Mouse (Mus musculus): ENCODE results near the gene Gm45233. TPM values are rescaled to one million over a fixed set of nuclear protein-coding genes. Genes with fewer than 3 reads are reported as not detected.
A peak's percentile ranks its signal among the peaks of the same experiment; 100 is the strongest.

Gene Gm45233
- polyA plus RNA-seq, 1 experiment from 2014 or later, result 0.50 TPM

DNA sequence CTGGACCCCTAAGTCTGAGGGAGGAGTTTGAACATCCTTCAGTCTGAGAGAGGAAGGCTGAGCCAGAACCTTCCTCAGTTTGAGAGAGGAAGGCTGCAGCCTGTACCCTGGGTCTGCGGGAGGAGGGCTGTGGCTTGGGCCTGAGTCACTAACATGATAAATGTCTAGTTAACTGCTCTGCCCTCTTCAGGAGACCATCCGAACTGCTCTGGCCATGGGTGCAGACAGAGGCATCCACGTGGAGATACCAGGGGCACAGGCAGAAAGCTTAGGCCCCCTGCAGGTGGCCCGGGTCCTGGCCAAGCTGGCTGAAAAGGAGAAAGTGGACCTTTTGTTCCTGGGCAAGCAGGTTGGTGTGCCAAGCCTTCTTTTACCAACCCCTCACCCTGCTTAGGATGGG is 8.7 kb downstream of the Gm45233 start:
- no peak for ATAC-seq (ENCODE audit: low FRiP score)
- H3K36me3 ChIP-seq, result peaks cover 46% of the 10 kb centered on the region

DNA sequence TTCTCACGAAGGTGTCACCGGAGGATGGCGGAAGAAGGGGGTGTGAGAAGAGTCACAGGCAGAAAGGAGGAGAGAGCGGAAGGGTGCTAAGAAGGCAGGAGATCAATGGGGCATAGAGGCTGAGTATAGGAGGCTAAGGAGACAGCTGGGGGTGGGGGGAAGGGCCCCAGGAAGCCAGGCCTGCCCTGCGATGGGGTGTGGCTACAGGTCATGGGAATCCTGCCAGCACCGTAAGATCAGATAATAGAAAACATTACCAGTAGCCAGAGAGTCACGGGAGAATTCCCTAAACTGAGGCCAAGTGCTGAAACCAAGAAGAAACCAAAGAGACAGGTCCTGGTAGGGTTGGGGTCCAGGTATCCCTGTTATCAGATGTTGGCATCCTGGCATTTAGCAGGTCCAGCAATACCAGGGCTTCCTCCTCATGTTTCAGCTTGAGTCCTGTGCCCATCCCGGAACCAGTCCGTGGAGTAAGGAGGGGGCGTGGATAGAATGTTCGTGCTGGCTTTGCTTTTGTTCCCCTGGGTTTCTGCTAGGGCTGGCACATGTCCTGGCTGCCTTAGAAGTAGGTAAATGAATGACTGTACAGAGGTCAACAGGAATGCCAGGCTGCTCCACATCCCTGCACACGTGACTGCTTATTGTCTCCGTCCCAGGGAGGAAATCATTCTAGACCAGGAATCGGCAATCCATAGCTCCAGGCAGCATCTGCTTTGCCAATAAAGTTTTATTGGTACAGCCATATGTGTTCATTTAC is 9.8 kb downstream of the Gm45233 start:
- Histone ChIP-seq H3K4me3 (no peak overlapping the region), H3K4me2 (replicated peaks) (no peak overlapping the region), H3K4me1 (no peaks in the 10 kb centered on the region), H3K9ac (no peak overlapping the region), H3K27ac (no peak overlapping the region), H3K36me3 (peaks cover 49% of the 10 kb centered on the region), H3K9me3 (replicated peaks) (no peaks in the 10 kb centered on the region), H3K27me3 (no peaks in the 10 kb centered on the region)
- WGBS, result 89% methylated on average over 14 of the region's 14 CpGs
- no peak for ATAC-seq (ENCODE audit: low FRiP score)

More for the DNA sequence above, 8.7 kb downstream of the Gm45233 start:
- no peaks in the 10 kb centered on the region for H3K4me1 ChIP-seq
- 39% methylated on average over 4 of the region's 4 CpGs for WGBS
- H3K4me2 ChIP-seq (replicated peaks), result no peak overlapping the region
- no peak overlapping the region for H3K9ac ChIP-seq
- no peaks in the 10 kb centered on the region for H3K27me3 ChIP-seq
- H3K4me3 ChIP-seq, result no peak overlapping the region
- H3K9me3 ChIP-seq (replicated peaks), result no peaks in the 10 kb centered on the region
- no peak overlapping the region for H3K27ac ChIP-seq

DNA sequence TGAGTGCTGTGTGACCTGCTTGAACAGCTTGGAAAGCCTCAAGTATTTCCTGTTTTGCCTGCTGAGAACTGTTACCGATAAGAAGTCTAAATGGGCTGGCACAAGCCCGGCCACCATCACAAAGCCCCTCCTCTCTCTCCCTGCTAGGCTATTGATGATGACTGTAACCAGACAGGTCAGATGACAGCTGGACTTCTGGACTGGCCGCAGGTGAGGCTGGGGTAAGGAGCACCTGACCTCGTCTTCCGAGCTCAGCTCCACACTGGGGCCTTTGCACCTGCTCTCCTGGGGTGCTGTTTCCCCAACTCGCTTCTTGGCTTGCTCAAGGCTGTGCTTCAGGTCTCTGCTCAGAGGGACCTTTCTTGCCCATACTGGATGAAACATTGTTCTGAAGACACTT is 10.4 kb downstream of the Gm45233 start:
- H3K9ac ChIP-seq, result no peak overlapping the region
- H3K4me2 ChIP-seq (replicated peaks), result no peak overlapping the region
- ATAC-seq (ENCODE audit: low FRiP score), result no peak
- H3K27me3 ChIP-seq, result no peaks in the 10 kb centered on the region
- peaks cover 49% of the 10 kb centered on the region for H3K36me3 ChIP-seq
- no peak overlapping the region for H3K27ac ChIP-seq
- 90% methylated on average over 6 of the region's 6 CpGs for WGBS
- no peaks in the 10 kb centered on the region for H3K9me3 ChIP-seq (replicated peaks)
- H3K4me1 ChIP-seq, result no peaks in the 10 kb centered on the region
- H3K4me3 ChIP-seq, result no peak overlapping the region

DNA sequence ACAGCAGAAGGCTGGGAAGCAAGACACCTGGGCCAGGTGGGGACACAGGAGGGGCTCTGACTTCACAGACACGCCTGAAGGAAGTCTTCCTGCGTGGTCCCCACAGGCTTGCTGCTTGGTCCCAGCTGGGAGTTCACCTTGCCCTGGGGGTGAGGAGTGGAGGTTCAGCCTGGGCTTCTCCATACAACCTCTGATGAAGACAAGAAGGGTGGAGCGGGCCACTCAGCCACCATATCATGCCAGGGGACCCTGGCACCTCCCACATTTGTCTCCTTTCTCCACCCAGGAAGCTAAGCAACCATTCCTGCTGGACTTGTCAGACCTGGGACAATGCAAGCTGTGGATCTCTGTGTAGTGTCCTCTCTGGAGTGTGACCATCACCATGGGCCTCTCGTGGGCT is 18.9 kb downstream of the Gm45233 start, which contains the start of gene Vsig10l:
Gene Vsig10l (plus strand): TSS at position 301 of the 400 bp plus-strand sequence.
- no peak within 1 kb of the TSS for H3K4me2 ChIP-seq (replicated peaks)
- H3K36me3 ChIP-seq, result peaks cover under 1% of the 10 kb centered on the region; the same call in 1 of the 2 replicates
- 62% methylated on average over 4 of the region's 4 CpGs for WGBS
- no peak for ATAC-seq (ENCODE audit: low FRiP score)
- H3K27me3 ChIP-seq, result peaks cover 33% of the 10 kb centered on the region
- H3K27ac ChIP-seq, result no peak within 1 kb of the TSS
- no peak within 1 kb of the TSS for H3K4me3 ChIP-seq
- no peaks in the 10 kb centered on the region for H3K9me3 ChIP-seq (replicated peaks)
- peaks cover 8% of the 10 kb centered on the region for H3K4me1 ChIP-seq
- no peak within 1 kb of the TSS for H3K9ac ChIP-seq

DNA sequence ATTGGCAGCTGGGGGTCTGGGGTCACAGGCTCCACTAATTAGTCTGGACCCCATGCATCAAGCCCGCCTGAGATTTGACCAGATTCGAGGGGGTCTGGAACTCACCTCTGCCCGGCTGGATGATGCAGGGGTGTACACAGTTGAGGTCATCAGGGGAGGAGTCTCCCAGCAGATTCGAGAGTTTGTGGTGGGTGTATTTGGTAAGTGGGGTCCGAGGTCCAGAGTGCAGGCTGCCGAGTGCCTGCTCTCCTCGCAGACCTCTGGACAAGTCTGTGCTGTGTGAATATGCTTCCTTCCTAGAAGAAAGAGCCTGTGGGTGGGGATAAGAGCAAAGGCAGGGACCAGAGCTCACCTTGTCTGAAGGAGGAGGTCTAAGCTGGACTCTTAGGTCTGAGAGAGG is 20.0 kb downstream of the Gm45233 start:
- peaks cover 8% of the 10 kb centered on the region for H3K4me1 ChIP-seq
- no peak overlapping the region for H3K4me2 ChIP-seq (replicated peaks)
- no peak overlapping the region for H3K27ac ChIP-seq
- H3K27me3 ChIP-seq, result peaks cover 33% of the 10 kb centered on the region
- 84% methylated on average over 7 of the region's 7 CpGs for WGBS
- no peak overlapping the region for H3K4me3 ChIP-seq
- no peak for ATAC-seq (ENCODE audit: low FRiP score)
- no peaks in the 10 kb centered on the region for H3K9me3 ChIP-seq (replicated peaks)
- H3K36me3 ChIP-seq, result no peaks in the 10 kb centered on the region
- no peak overlapping the region for H3K9ac ChIP-seq

DNA sequence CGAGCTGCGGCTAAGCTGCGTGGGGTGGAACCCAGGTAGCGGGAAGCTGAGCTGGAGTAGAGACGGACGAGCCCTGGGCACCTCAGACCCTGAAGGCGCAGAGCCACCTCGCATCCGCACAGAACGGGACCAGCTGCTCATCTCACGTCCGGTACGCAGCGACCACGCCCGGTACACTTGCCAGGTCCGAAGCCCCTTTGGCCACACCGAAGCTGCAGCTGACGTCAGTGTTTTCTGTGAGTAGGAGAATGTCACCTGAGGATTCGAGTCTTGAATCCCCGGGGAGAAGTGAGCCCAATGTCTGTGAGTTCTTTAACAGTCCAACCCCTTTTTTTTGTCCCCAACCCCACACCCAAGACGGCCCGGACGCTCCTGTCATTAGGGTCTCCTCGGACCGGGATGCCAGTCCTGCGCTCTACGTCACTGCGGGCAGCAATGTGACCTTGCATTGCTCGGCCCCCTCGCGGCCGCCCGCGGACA is 21.0 kb downstream of the Gm45233 start:
- Histone ChIP-seq H3K27ac (no peak overlapping the region), H3K36me3 (no peaks in the 10 kb centered on the region), H3K9me3 (replicated peaks) (no peaks in the 10 kb centered on the region), H3K4me1 (peaks cover 8% of the 10 kb centered on the region), H3K27me3 (peaks cover 33% of the 10 kb centered on the region), H3K4me2 (replicated peaks) (peak overlapping the region; percentile 86), H3K4me3 (peak overlapping the region; percentile 44), H3K9ac (0 out of 2 replicates have a peak overlapping the region, but pooled peaks have one; percentile 44)
- peak; percentile 75 for ATAC-seq (ENCODE audit: low FRiP score)
- WGBS, result 9% methylated on average over 35 of the region's 35 CpGs

DNA sequence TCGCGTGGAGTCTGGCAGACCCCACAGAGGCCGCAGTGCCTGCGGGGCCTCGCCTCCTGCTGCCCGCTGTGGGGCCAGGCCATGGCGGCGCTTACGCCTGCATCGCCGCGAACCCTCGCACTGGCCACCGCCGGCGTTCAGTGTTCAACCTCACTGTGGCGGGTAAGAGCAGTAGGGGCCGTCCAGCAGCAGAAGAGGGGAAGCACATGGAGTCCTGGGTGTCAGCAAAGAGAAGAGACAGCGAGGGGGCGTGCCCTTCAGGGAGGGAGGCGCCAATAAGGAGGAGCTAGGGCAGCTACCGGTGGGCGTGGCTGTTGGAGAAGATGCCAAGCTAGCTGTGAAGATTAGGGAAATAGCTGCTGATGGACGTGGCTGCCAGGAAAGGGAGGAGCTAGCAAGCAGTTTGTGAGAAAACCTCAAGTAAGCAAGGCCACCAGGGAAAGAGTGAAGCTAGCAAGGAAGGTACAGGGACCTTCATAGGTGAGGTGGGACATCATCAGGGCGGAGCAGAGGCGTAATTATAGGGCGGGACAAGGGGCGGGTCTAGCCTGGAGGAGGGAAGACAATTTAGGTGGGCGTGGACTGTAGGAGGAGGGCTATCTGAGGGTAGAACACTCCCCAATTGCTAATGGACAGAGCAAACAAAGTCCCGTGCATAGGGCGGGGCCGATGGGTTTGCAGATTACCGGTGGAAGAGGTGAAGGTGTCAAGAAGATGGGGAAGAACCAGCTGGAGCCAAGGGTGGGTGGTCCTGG is 21.6 kb downstream of the Gm45233 start:
- no peaks in the 10 kb centered on the region for H3K9me3 ChIP-seq (replicated peaks)
- peaks cover 8% of the 10 kb centered on the region for H3K4me1 ChIP-seq
- H3K36me3 ChIP-seq, result no peaks in the 10 kb centered on the region
- peaks cover 33% of the 10 kb centered on the region for H3K27me3 ChIP-seq
- H3K27ac ChIP-seq, result no peak overlapping the region
- WGBS, result under 1% methylated on average over 33 of the region's 33 CpGs
- peak overlapping the region; percentile 44 for H3K9ac ChIP-seq
- ATAC-seq (ENCODE audit: low FRiP score), result peak; percentile 83
- peak overlapping the region; percentile 44 for H3K4me3 ChIP-seq
- peak overlapping the region; percentile 86 for H3K4me2 ChIP-seq (replicated peaks)

DNA sequence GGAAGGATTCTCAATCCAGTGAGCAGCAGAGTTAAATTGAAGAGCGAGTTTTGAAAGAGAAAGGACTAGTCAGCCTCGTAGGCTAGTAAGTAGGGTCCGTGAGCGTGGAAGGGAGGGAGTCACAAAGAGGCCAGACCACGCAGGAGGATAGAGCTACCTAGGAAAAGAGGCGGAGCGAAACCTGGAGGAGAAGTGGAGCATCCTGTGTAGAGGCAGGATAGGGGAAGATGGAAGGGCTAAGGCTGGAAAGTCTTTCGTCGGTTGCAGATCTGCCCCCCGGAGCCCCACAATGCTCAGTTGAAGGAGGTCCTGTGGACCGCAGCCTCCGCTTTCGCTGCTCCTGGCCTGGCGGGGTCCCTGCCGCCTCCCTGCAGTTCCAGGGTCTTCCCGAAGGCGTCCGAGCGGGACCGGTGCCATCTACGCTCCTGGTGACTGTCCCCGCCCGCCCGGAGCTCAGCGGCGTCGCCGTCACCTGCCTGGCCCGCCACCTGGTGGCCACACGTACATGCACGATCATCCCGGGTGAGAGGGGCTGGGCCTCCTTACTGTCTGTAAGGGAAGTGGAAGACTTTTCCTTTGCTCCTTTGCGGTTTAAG is 22.3 kb downstream of the Gm45233 start:
- peak overlapping the region; percentile 44 for H3K9ac ChIP-seq
- peaks cover 33% of the 10 kb centered on the region for H3K27me3 ChIP-seq
- H3K36me3 ChIP-seq, result no peaks in the 10 kb centered on the region

DNA sequence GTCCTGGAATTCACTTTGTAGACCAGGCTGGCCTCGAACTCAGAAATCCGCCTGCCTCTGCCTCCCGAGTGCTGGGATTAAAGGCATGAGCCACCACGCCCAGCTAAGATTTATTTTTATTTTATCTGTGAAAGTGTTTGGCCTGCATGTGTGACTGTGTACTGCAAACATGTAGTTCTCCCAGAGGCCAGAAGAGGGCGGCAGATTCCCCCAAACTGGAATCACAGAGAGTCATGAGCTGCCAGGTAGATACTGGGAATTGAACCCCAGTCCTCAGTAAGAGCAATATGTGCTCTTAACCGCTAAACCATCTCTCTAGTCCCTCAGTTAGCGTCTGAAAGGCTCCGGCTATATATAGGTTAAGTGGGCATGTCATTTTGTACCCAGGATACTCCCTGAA is 26.4 kb downstream of the Gm45233 start:
- no peak overlapping the region for H3K4me2 ChIP-seq (replicated peaks)
- no peaks in the 10 kb centered on the region for H3K9me3 ChIP-seq (replicated peaks)
- peaks cover 4% of the 10 kb centered on the region; the same call in 1 of the 2 replicates for H3K4me1 ChIP-seq
- no peak overlapping the region for H3K4me3 ChIP-seq
- no peak for ATAC-seq (ENCODE audit: low FRiP score)
- no peak overlapping the region for H3K27ac ChIP-seq
- WGBS, result 37% methylated on average over 8 of the region's 8 CpGs
- no peak overlapping the region for H3K9ac ChIP-seq
- H3K36me3 ChIP-seq, result peaks cover 10% of the 10 kb centered on the region; the same call in 1 of the 2 replicates
- H3K27me3 ChIP-seq, result peaks cover 21% of the 10 kb centered on the region

More for the DNA sequence above, 22.3 kb downstream of the Gm45233 start:
- peak overlapping the region; percentile 44 for H3K4me3 ChIP-seq
- WGBS, result 1% methylated on average over 33 of the region's 33 CpGs
- peaks cover 8% of the 10 kb centered on the region for H3K4me1 ChIP-seq
- H3K27ac ChIP-seq, result no peak overlapping the region
- peak overlapping the region; percentile 86 for H3K4me2 ChIP-seq (replicated peaks)
- peak; percentile 65 for ATAC-seq (ENCODE audit: low FRiP score)
- no peaks in the 10 kb centered on the region for H3K9me3 ChIP-seq (replicated peaks)

DNA sequence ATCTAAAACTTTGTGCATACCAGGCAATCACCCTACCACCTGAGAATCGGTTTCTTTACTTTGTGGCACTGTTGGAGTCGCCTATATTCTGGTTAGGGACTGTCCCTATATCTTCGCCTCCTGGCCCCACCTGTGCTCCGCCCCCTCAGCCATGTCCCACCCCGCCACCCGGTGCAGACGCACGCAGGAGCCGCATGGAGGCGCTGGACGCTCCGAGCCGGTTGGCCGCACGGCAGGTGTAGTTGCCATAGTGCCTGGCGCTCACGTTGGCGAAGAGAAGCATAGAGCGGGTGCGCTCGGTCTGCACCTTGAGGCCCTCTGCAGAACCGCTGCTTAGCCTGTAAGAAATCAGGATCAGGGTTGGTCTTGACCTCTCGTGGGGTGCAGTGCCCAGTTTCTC is 31.8 kb downstream of the Gm45233 start:
- H3K9ac ChIP-seq, result no peak overlapping the region
- WGBS, result 11% methylated on average over 23 of the region's 23 CpGs
- H3K4me1 ChIP-seq, result peaks cover 9% of the 10 kb centered on the region
- peaks cover 53% of the 10 kb centered on the region for H3K27me3 ChIP-seq
- peaks cover 24% of the 10 kb centered on the region for H3K36me3 ChIP-seq
- H3K9me3 ChIP-seq (replicated peaks), result no peaks in the 10 kb centered on the region
- H3K27ac ChIP-seq, result no peak overlapping the region
- no peak overlapping the region for H3K4me2 ChIP-seq (replicated peaks)
- no peak overlapping the region for H3K4me3 ChIP-seq
- ATAC-seq (ENCODE audit: low FRiP score), result no peak

DNA sequence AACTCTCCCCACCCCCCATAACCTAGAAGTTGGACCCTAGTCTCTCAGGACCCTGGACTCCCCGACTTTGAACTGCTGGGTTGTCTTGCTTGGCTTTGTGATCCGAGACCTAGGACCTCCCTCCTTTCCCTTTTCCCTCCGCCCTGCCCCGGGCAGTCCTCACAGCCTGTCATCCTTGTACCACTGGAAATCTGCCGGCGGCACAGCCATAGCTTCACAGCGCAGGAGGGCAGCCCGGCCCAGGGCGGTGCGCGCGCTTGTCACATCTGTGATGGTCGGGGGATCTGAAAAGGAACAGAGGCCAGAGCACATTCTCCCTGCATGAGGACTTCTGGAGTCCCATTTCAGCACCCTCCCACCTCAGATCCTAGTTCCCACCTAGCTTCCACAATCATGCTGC is 32.4 kb downstream of the Gm45233 start:
- Histone ChIP-seq H3K9ac (no peak overlapping the region), H3K27me3 (peaks cover 53% of the 10 kb centered on the region), H3K4me3 (no peak overlapping the region), H3K4me1 (peaks cover 11% of the 10 kb centered on the region), H3K27ac (no peak overlapping the region), H3K9me3 (replicated peaks) (no peaks in the 10 kb centered on the region), H3K4me2 (replicated peaks) (peak overlapping the region; percentile 21), H3K36me3 (peaks cover 24% of the 10 kb centered on the region)
- WGBS, result 7% methylated on average over 13 of the region's 13 CpGs
- ATAC-seq (ENCODE audit: low FRiP score), result no peak

DNA sequence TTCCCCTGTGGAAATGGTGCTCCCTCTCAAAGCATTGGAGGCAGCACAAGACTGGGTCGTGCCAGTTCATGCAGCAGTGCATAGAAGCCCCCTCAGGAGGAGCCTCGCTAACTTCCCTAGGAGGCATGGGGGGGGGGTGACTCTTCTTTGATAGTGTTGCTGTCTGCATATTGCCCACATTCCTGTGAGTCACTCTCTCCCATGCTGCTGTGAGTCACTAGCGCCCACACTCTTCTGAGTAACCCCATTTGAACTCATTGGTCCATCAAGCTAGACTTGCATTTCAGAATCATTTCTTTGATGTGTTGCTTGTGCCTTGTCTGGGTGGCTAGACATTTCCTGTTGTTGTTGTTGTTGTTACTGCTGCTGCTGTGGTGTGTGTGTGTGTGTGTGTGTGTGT is 37.3 kb downstream of the Gm45233 start:
- Histone ChIP-seq H3K9me3 (replicated peaks) (no peaks in the 10 kb centered on the region), H3K27ac (no peak overlapping the region), H3K4me2 (replicated peaks) (no peak overlapping the region), H3K36me3 (peaks cover 9% of the 10 kb centered on the region; the same call in 1 of the 2 replicates), H3K9ac (no peak overlapping the region), H3K4me1 (peaks cover 20% of the 10 kb centered on the region), H3K27me3 (peaks cover 31% of the 10 kb centered on the region), H3K4me3 (no peak overlapping the region)
- WGBS, result 73% methylated on average over 3 of the region's 3 CpGs
- no peak for ATAC-seq (ENCODE audit: low FRiP score)
